Mouse (Mus musculus): ENCODE results near the gene Zc3hc1. TPM values are rescaled to one million over a fixed set of nuclear protein-coding genes. Genes with fewer than 3 reads are reported as not detected.
A peak's percentile ranks its signal among the peaks of the same experiment; 100 is the strongest.

Gene Zc3hc1
- total RNA-seq, 2 experiments from 2014 or later, result 15.1 to 16.1 TPM

DNA sequence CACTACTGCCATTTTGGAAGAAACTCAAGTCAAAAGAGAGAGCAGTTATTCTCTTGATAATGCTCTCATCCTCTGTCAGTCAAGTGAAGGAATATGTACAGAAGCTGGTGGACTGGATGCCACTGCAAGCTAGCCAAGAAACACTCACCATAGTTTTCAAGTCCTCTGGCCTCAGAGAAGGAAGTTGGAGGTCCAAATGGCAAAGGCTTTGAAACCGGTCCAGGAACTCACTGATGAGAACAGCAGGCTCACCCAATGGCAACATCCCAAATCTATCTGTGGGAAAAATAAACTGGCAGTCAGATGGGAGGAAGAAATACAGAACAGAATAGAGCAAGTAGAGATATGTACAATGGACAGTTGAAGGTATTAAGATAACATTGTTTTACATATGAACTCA lies 15.0 kb downstream of the Zc3hc1 start:
- intact Hi-C loops (cut with DNase I), result no loop called here

DNA sequence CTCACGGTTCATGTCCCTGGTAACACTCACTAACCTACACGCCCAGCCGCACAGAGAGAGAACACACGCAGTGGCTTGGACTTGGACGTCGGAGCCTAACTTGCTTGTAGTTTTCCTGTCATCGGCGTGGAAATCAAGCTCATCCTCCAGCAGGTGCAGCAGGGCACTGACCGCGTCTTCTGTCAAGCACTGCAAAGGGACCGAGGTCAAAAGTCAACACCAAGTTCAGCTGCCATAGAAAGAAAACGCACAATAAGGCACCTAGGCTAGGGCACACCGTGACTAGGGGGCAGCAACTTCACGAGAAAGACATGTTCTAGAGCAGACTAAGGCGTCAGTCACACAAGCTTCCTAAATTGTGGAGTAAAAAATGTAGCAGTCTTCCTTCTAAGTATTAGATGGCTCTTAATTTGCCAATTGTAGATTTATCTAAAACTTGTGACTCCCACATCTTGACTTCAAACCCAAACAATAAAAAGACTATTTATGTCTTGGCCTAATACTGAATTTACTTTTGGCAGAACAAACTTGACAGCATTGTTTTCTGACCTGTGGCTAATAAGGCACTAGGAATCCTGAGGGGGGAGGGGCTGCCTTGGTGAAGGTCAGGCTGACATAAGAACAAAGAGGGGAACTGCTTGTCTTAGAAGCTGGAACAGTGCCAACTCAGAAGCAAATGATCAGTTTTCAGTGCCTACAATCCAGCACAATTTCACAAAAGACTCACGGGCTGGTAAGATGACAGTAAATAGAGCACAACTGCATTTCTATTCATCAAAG lies 15.9 kb downstream of the Zc3hc1 start:
- peak; percentile 48 for DNase-seq (ENCODE audit: low spot score)
- intact Hi-C loops (cut with DNase I), result no loop called here

More for the DNA sequence above, 15.0 kb downstream of the Zc3hc1 start:
- DNase-seq (ENCODE audit: low spot score), result peak; percentile 48

DNA sequence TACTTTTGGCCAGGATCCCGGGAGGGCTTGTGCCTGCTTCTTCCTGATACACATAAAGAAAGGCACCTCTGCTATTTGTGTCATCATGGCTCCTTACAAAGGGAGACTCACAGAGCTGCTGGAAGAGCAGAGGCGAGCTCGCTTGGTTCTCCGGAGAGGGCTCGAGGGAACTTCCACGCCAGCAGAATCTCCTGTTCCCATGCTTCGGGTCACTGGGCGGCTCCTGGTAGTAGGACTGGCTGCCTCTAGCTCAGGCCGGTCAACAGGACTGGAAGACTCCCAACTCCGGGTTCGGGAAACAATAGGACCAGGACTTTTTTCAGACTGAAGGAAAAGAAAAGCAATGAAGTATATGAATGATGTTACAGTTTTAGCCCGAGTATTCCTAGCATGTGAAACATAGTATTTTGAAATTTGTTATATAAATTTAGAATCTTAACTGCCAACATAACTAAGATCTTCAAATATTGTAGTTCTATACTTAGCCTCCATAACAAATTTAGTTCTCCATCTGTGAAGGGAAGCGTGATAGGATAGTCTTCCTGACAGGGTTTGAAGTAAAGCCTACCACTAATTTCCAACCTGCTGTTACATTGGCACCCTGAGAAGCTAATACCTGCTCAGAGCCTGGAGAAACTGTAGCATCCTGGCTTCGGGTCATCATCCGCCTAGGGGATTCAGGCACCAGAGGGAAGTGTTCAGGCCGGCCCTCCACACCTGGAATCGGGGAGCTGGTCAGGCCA lies 18.0 kb downstream of the Zc3hc1 start:
- no peak for DNase-seq (ENCODE audit: low spot score)
- intact Hi-C loops (cut with DNase I), result no loop called here

DNA sequence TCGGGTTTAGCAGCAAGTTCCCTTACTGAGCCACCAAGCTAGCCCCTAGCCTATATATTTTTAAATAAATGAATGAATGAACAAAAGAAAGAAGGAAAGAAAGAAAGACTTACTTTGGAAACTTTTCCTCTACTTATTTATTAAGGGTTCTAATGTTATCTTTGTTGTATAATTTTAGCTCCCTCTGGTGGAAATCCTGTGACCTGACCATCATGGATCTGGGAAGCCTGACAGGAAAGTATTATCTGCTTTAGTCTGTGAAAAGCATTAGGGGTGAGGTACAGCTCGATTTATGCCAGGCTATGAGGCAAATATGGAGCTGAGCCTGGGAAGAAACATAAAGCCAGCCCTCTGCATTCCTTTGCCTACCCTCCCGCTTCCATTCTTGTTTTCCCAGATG lies 21.5 kb downstream of the Zc3hc1 start:
- intact Hi-C loops (cut with DNase I), result no loop called here
- DNase-seq (ENCODE audit: low spot score), result no peak

DNA sequence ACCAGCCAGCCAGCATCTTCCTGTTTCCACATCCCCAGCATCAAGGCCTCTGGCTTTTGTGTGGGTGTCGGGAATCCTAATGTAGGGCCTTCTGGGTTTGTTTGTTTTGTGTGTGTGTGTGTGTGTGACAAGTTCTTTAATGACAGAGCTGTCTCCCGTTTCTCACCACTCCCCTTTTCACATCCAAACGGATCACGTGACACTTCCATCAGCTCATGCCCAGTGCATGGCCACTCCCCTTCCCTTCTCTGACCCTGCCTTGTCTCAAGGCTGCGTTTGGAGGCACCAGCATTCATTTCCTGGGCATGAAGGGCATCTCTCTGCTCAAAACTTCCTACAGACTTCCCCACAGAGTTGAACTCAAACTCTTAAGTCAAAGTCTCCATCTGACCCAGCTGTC lies 27.0 kb downstream of the Zc3hc1 start:
- no peak for DNase-seq (ENCODE audit: low spot score)
- intact Hi-C loops (cut with DNase I), result no loop called here

DNA sequence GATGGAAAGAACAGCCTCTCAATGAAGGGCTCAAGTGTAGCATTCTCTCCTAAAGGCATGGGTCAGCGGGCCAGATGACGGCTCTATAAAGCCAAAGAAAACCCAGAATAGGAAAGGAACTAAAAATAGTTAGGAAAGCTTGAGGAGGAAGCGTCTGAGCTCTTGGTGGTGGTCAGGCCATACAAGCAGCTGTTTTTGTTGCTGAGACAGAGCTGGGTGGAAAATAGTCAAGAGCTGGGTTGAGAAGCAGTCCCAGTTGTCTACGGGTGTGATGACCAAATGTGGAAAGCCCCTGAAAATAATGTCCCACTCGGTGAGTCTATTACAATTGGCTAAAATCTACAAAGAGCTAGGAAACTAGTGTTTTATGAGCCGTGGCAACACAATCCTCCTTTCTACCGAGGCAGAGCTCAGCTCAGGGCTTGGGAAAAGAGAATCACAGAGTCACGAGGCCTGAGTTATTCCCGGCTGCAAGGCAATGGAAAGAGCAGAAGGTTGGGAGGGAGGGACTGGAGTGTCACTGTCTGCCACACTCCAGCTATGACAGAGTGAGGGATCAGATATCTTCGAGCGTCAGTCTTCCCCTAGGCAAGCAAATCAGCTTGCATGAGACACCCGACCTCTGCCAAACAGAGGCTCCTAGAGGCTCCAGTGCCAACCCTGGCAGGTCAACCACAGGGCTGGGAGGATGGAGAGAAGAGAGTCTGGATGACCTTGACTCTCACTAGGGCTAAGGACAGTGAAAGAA lies 30.9 kb downstream of the Zc3hc1 start:
- DNase-seq (ENCODE audit: low spot score), result no peak
- intact Hi-C loops (cut with DNase I), result loop anchor here (5.0 kb wide), 3 partner anchors 58 to 508 kb away; partner anchors contain the start of gene Ube2h

DNA sequence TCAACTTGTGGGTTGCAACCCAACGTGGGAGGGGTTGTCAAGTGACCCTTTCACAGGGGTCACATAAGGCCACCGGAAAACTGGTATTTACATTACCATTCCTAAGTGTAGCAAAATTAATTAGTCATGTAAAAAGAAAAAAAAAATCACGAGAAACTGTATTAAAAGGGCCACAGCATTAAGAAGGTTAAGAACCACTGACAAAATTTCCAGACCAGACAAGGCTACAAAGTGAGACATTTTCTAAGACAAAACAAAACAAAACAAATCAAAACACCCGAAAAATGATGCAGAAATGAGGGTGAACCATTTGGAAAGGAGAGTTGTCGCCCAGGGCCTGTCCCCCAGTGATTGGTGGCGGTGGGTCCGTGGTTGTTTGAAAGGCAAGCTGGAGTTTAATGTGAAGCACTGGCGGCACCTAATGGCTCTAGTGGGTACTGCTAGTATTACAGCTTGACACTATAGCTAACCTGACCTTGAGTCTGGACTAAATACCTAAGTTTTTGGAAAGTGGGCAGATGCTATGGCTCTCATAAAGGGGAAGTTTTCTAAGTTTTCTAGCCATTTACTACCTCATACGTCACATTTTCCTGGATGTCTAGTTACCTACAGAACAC lies 33.2 kb downstream of the Zc3hc1 start:
- intact Hi-C loops (cut with DNase I), result loop anchor here (5.0 kb wide), 3 partner anchors 55 to 505 kb away; partner anchors contain the start of gene Ube2h
- peak; percentile 31 for DNase-seq (ENCODE audit: low spot score)

DNA sequence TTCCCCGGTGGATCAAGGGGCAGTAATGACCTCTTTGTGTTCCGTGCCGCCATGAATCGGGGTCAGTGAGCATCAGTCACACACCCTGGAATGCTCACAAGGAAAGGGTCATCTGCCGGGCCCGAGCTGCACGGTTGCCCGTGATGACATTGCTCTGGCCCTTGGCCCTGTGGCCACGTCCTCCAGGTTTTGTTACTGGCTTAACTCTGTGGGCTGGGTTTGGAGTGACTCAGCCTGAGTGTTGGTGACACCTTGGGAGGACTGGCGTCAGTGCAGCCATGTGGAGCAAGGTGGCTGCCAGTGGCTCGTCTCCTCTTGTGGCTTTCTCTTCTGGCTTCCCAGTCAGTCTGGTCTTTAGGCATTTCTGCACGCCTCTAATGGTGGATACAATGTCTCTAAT lies 34.1 kb downstream of the Zc3hc1 start:
- intact Hi-C loops (cut with DNase I), result loop anchor here (5.0 kb wide), 3 partner anchors 54 to 504 kb away; partner anchors contain the start of gene Ube2h
- no peak for DNase-seq (ENCODE audit: low spot score)

DNA sequence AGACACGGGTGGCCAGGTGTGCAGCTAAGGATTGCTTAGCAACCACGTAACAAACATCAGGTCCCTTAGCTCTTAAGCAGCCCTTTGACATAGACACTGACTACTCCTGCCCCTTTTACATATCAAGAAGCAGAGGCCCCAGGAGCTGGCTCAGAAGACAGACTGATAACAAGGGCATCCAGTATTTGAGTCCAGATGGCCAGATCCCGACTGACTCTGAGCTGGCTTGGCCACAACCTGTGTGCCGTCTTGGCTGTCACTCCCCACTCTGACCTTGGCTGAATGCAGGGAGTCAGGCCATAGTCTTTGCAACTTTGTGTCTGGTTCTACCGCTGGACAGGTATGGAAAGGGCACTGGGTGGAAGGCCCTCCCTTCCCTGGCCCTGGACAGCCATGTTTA lies 34.7 kb downstream of the Zc3hc1 start:
- intact Hi-C loops (cut with DNase I), result loop anchor here (5.0 kb wide), 3 partner anchors 54 to 504 kb away; partner anchors contain the start of gene Ube2h
- no peak for DNase-seq (ENCODE audit: low spot score)

DNA sequence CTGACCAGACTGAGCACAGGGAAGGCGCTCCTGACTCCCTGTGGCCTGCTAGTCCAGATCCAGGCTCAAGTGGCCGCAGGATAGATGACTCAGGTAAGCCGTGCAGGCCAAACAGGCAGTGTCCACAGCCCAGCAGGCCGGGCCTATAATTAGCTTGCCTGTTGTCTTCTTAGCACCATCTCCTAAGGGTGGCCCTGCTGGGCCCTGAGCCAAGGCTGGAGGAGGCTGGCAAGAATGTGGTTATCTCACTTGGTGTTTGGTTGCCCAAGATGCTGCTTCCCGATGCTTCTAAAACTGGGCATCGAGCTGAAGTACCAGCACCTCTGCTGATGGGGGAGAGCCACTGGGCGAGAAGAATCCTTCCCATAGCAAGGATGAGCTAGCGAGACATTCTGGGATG lies 35.1 kb downstream of the Zc3hc1 start:
- no peak for DNase-seq (ENCODE audit: low spot score)
- intact Hi-C loops (cut with DNase I), result loop anchor here (5.0 kb wide), 3 partner anchors 53 to 503 kb away; partner anchors contain the start of gene Ube2h

DNA sequence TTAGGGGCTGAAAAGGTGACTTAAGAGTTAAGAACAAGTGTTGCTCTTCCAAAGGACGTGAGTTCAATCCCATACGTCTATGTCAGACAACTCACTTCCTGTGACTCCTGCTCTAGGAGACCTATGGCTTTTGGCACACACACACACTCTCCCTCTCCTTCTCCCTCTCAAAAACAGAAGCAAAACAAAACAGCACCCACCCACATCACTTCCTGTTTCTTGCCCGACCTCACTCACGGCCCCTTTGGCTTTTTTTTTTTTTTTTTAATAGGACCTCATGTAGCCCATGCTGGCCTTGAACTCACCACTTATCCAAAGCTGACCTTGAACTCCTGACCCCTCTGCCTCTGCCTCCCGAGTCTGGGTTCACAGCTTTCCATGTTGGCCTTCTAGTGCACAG lies 36.1 kb downstream of the Zc3hc1 start:
- intact Hi-C loops (cut with DNase I), result loop anchor here (5.0 kb wide), 3 partner anchors 52 to 502 kb away; partner anchors contain the start of gene Ube2h
- DNase-seq (ENCODE audit: low spot score), result no peak

DNA sequence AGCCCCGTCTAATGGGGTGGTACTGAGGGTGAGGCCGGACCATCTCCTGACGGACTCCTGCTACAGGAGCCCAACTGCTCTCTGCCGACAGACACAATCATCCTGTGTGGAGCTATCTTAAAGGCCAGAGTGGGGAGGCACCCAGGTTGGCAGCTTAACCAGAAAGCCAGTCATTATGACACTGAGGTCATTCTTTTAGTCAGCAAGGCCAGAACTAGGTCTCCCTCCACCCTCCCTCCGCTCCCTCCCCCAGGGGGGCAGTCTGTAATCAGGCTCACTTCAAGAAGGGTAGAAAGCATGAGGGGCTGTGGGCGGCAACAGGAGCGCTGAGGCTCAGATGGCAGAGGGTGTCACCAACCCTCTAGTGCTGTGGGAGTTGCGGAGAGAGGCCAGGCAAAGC lies 37.2 kb downstream of the Zc3hc1 start:
- no peak for DNase-seq (ENCODE audit: low spot score)
- intact Hi-C loops (cut with DNase I), result loop anchor here (2.0 kb wide), 1 partner anchor 145 kb away; no protein-coding TSS in a partner anchor

DNA sequence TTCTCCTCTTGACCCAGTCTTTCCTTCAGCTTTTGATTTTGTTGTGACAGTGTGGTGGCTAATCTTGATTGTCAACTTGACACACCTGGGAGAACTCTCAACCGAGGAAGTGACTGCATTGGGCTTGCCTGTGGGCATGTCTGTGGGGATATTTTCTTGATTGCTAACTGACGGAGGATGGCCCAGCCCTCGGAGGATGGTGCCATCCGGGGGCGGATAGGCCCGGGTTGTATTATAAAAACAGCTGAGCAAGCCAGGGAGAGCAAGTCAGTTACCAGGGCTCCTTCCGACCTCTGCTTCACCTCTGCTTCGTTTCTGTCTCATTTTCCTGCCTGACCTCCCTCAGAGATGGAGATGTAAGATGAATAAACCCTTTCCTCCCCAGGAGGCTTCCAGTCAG lies 38.1 kb downstream of the Zc3hc1 start:
- DNase-seq (ENCODE audit: low spot score), result no peak
- intact Hi-C loops (cut with DNase I), result loop anchor here (2.0 kb wide), 1 partner anchor 144 kb away; no protein-coding TSS in a partner anchor

DNA sequence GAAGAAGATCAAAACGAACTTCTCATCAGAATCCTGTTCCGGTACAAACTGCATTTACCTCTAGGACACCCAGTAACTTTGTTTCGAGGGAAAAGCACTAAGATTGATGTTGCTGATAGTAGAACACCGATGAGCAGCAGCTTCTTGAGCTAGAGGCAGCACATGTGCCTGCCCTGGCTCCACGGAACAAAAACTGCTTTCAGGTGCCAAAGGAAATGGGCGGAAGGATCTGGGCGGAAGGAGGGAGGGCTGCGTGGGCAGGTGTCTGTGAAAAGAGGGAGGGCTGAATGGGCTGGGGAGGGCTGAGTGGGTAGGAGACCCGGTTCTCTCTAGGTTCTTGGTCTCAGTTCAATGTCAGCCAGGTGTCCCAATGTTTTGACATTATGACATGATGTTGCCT lies 39.5 kb downstream of the Zc3hc1 start:
- intact Hi-C loops (cut with DNase I), result no loop called here
- DNase-seq (ENCODE audit: low spot score), result no peak

DNA sequence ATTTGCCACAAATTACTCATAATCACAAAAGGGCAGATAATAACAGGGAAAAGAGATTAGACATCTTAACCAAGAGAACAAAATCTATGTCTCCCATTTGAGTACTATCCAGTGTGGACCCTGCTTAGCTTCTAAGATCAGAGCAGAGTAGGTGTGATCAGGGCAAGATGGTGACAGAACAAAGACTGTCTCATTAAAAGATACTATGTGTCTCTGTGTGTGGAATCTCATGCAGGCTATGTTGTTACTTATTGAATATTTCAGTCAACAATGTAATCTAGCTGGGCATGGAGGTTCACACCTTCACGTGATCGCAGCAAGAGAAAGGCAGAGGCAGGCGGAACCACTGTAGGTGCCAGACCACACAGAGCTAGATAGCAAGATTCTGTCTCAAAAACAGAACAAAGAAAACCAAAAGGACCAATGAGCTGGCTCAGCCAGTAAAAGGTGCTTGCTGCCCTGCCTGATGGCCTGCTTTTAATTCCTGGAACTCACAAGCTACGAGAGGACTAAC lies 43.5 kb downstream of the Zc3hc1 start:
- DNase-seq (ENCODE audit: low spot score), result no peak
- intact Hi-C loops (cut with DNase I), result no loop called here

DNA sequence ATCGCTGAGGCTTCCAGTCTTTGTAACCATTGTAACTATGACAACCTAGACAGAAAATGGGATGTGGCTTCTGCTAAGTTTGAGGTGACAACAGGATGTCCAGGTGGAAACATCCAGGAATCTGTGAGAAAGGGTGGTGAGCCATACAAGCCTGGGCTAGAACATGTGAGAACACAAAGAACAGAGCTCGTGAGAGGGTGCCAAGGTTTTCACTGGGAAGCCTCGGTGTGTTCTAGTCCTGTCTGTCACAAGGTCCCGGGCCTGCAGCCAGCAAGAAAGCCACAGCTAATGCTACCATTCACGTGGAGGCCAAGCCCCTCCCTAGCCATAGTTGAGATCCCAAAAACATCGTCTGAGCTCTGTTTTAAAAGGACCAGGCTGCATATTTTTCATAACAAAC lies 44.1 kb downstream of the Zc3hc1 start:
- DNase-seq (ENCODE audit: low spot score), result no peak
- intact Hi-C loops (cut with DNase I), result no loop called here

DNA sequence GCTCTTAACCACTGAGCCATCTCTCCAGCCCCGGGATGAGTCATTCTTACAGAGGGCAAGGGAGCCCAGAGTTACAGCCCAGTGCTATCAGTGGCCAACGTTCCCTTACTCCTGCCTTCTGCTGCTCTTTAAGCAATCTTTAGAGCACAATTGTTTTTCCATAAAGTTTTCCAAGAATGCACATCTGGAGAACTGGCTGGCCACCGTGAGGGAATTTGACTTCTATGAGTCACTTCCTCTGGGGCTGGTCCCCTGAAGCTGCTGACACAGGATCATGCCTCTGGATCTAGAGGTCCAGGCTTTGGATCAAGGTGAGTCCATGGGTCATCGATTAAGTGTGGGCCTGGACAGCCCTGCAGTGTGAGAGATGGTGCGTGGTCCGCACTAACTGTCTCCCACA lies 46.8 kb downstream of the Zc3hc1 start:
- DNase-seq (ENCODE audit: low spot score), result peak; percentile 47

DNA sequence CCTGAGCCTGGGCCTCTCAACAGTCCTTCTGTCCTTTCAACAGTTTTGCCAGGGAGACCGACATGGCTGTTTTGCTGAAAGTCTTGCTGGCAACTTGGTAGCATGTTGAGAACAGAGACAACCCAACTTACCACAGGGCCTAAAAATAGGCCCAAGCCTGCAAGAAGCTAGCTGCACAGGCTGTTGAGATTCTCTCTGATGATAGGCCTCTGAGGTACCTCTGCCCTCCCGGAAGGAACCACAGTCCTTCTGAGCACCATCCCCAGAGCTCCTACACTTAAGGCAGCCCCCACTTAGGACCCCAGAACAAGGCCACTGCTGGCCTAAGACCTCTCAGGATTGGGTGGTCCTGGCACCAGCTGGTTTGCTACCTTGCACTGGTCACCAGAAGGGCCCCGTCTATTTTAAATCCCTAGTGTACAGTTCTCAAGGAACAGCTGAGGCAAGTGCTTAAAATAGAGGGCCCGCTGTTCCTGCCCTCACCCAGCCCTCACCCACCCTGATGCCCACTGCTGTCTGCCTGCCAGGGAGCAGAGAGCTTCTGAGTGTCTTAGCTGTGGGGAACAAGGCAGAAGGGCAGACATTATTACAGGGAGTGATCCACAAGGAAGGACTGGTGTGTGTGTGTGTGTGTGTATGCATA lies 50.5 kb downstream of the Zc3hc1 start:
- intact Hi-C loops (cut with DNase I), result no loop called here
- no peak for DNase-seq (ENCODE audit: low spot score)

More for the DNA sequence above, 46.8 kb downstream of the Zc3hc1 start:
- intact Hi-C loops (cut with DNase I), result no loop called here

DNA sequence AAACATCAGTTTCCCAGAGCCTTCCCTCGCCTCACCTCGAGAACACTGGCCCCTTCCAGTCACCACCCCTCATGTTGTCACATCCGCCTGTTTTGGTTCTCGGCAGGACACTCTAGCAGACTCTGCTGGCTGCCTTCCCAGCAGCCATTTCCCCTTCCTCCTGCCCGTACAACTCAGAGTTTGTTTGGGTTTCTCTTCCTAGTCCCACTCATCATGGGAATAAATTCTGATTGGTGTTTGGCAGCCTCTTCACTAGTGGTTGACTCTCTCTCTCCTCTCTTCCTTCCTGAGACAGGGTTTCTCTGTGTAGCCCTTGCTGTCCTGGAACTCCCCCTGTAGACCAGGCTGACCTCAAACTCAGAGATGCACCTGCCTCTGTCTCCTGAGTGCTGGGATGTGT lies 53.9 kb downstream of the Zc3hc1 start:
- intact Hi-C loops (cut with DNase I), result loop anchor here (5.0 kb wide), 1 partner anchor 35 kb away; the partner anchor contains the start of gene Ube2h
- DNase-seq (ENCODE audit: low spot score), result peak; percentile 69

Measured in heart, postnatal 25 days (tissue).